Mouse (Mus musculus) hematopoietic multipotent progenitor cell, adult 10-12 weeks (in vitro differentiated cells): Measurements from ENCODE around the gene Dpm1. TPM values are rescaled to one million over a fixed set of nuclear protein-coding genes. Genes with fewer than 3 reads are reported as not detected.

Experiments
- polyA plus RNA-seq: library from polyadenylated mRNA; stranded (reverse); fragments of >175 nt; gene quantifications from 2 replicates; pipeline ENCODE4 v1.2.3, GENCODE M21; 2012; ENCODE audit warnings: low replicate concordance

Dpm1 gene
- polyA plus RNA-seq = 13.5 and 55.7 TPM in 2 replicates

DNA sequence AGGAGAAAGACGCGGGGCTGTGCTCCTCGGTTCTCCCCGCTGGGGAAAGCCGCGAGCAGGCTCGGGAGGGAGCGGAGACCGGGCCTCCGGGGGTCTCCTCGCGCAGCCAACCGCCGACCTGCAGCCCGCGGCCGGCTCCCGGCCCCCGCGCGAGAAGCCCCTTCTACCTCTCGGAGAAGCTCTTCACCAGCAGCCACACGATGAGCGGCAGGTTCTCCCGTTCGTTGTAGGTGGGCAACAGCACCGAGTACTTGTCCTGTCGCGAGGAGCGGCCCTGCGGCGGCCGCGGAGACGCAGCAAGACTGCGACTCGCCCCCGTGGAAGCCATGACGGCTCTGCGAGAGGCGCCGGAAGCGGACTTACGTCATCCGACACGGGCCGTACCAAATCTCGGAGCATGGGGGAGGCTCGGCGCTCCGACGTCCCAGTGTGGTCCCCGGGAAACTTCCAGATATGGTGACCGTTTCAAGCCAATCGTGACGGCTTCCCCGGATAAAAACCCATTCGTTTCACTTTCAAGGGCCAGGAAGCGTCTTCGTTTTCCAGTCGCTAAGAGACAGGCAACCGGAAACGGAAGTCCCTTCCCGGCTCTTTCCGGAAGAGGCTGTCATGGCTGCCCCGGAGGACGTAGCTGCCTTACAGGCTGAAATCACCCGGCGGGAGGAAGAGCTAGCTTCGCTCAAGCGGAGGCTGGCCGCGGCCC, at the start of gene Dpm1, which contains the start of the genes Gm20716 and Mocs3:
Gene Dpm1, minus strand, starts transcription at position 566 of the 703 bp plus-strand sequence.
Gene Gm20716, minus strand, starts transcription at position 339 of the 703 bp plus-strand sequence.
Gene Mocs3, plus strand, starts transcription at position 597 of the 703 bp plus-strand sequence.

DNA sequence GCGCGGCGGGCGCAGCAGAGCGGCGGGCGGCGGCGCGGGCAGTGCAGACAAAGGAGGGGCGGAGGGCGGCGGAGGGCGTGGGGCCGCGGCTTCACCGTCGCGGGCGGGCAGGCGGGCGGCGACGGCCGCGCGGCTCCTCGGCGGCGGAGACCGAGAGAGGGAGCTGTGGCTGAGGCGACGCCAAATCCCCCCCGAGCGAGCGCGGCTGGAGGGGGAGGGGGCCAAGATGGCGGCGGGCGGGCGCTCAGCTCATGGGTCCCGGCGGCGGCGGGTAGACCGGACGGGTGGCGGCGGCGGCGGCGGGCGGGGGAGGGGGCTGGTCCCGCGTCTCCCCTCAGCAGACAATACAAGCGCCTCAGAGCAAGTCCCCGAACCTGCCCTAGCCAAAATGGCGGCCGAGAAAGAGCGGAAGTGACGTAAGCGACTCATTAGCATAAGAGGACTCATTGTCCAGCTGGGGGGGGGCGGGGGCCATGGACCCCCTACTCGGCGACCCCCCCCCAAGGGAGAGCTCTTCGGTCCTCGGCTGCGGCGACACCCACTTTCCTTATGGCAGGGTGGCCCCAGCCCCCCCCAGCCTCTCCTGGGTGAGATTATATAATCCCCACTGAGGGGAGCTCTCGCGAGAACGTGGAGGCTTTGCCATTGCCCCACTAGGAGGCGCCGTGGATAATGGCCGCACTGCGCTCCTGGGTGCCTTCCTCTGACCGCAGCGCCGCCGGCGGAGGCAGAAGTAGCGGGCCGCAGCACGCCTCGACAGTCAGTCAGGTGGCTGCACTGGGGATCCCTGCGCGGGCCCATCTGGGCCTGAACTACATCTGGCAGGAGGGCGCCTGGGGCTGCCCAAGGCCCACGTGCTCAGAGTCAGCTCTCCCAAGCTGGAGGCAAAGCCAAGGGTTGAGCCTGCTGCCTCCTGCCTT, 23.4 kb downstream of the Dpm1 start, which contains the start of gene Adnp:
Gene Adnp, minus strand, starts transcription at position 388 of the 920 bp plus-strand sequence.

Other genes starting within 250 kb of the Dpm1 start
- gene Ripor3, start 220.0 kb downstream of the Dpm1 start, polyA plus RNA-seq = 2.4 and 14.4 TPM in 2 replicates
- gene Pard6b, start 149.6 kb downstream of the Dpm1 start, polyA plus RNA-seq = 1.5 and 1.7 TPM in 2 replicates
- 28.9 and 53.5 TPM in 2 replicates for gene Adnp, start 23.5 kb downstream of the Dpm1 start, polyA plus RNA-seq
- gene Gm20716, start 227 bp downstream of the Dpm1 start, polyA plus RNA-seq = not detected in 2 replicates
- 14.3 and 29.8 TPM in 2 replicates for gene Mocs3, start within 50 bp of the Dpm1 start, polyA plus RNA-seq
- gene Kcng1, start 51.1 kb upstream of the Dpm1 start, polyA plus RNA-seq = 0.04 and 0.12 TPM in 2 replicates